11 mouse cellular contexts compared by ENCODE assay signal in the genomic region with DNA sequence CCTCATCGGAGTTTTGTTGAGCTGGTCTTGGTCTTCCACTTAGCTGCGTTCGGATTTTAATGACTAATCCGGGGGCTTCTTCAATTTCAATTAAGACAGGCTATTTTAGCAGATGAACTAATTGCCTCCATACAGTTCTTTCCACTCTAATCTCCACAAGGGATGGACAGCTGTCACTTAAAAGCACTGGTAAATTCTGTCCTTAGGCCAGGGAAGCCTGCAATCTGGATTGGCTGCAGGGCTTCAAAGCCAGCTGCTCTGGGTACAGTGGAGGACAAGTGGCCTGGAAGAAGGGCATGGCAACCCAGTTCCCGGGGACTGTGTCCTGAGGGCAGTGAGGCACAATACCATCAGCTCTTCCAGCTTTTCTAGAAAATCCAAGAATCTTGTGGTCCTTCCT. TPM values are rescaled to one million over a fixed set of nuclear protein-coding genes. Genes with fewer than 3 reads are reported as not detected.
DNase-seq lines count a peak whose midpoint lies in the region; ATAC-seq and TF ChIP-seq lines count a peak whose summit lies in the region.
"Had no signal": no experiment of that assay in that cellular context is flagged by ENCODE, and none has a peak within 500 bp of the region (broad histone marks: within the 10 kb centered on the region; RNA-seq: fewer than 3 reads in every experiment).

No protein-coding gene starts in this region.

- ATAC-seq in heart, postnatal 0 days (ENCODE audit: insufficient read depth, low read depth) = no peak
- ATAC-seq in forebrain, embryonic 12.5 days (ENCODE audit: low FRiP score) = peak; percentile 66
- no peak for ATAC-seq in hindbrain, embryonic 13.5 days (ENCODE audit: low FRiP score)
- no peak for ATAC-seq in midbrain, postnatal 0 days (ENCODE audit: low FRiP score)

- no peak for DNase-seq in heart, postnatal 0 days (ENCODE audit: low spot score)
- DNase-seq in heart, postnatal 25 days (ENCODE audit: low spot score) = no peak
- peak; percentile 56 for DNase-seq in midbrain, postnatal 0 days (ENCODE audit: low spot score)
- no peak for DNase-seq in thymus, postnatal 25 days
- DNase-seq in left cerebral cortex, adult 8-10 months (ENCODE audit: low spot score in 2 of 2) = no peak
- no peak for DNase-seq in spleen, postnatal 4 days (ENCODE audit: low spot score in 2 of 2)

- TF ChIP-seq EP300 in heart, postnatal 0 days (IDR thresholded peaks at IDR 0.05; ENCODE audit: low read depth) = no peak

- peak overlapping the region; percentile 24 for H3K4me2 ChIP-seq in heart, postnatal 0 days (ENCODE audit: low read depth, low read length)
- H3K4me2 ChIP-seq in forebrain, embryonic 12.5 days = peak overlapping the region; percentile 32
- no peak overlapping the region for H3K4me2 ChIP-seq in hindbrain, embryonic 13.5 days
- H3K4me2 ChIP-seq in midbrain, postnatal 0 days (ENCODE audit: low read depth, low read length, poor library complexity, severe bottlenecking) = peak overlapping the region; percentile 23

- TF ChIP-seq CTCF in heart, postnatal 0 days (IDR thresholded peaks at IDR 0.05; ENCODE audit: low read depth) = no peak
- no peak for TF ChIP-seq CTCF in midbrain, postnatal 0 days (IDR thresholded peaks at IDR 0.05)

- no peak overlapping the region for H3K27ac ChIP-seq in heart, postnatal 0 days (ENCODE audit: low read depth)
- no peak overlapping the region for H3K27ac ChIP-seq in forebrain, embryonic 12.5 days
- 0 out of 2 replicates have a peak overlapping the region, but pooled peaks have one; percentile 64 for H3K27ac ChIP-seq in hindbrain, embryonic 13.5 days
- H3K27ac ChIP-seq in midbrain, postnatal 0 days (ENCODE audit: low read depth, low read length) = no peak overlapping the region
- H3K27ac ChIP-seq: limb, embryonic 15.5 days; macrophage had no signal

- no peaks in the 10 kb centered on the region for H3K27me3 ChIP-seq in heart, postnatal 0 days (ENCODE audit: control insufficient read depth, insufficient read depth, low read length)
- no peaks in the 10 kb centered on the region for H3K27me3 ChIP-seq in forebrain, embryonic 12.5 days
- H3K27me3 ChIP-seq in hindbrain, embryonic 13.5 days = peaks cover 9% of the 10 kb centered on the region; the same call in 1 of the 2 replicates
- no peaks in the 10 kb centered on the region for H3K27me3 ChIP-seq in midbrain, postnatal 0 days (ENCODE audit: insufficient read depth, low read length)
- H3K27me3 ChIP-seq: limb, embryonic 15.5 days had no signal

- no peaks in the 10 kb centered on the region for H3K9me3 ChIP-seq in heart, postnatal 0 days (replicated peaks; ENCODE audit: control insufficient read depth, low read length)
- no peaks in the 10 kb centered on the region for H3K9me3 ChIP-seq in forebrain, embryonic 12.5 days
- no peaks in the 10 kb centered on the region for H3K9me3 ChIP-seq in hindbrain, embryonic 13.5 days
- no peaks in the 10 kb centered on the region for H3K9me3 ChIP-seq in midbrain, postnatal 0 days (ENCODE audit: low read length)
- H3K9me3 ChIP-seq: limb, embryonic 15.5 days had no signal

- intact Hi-C loops in heart, postnatal 25 days (cut with DNase I) = loop anchor here (2.0 to 10.0 kb wide), 2 partner anchors 24 to 604 kb away; no protein-coding TSS in a partner anchor

- WGBS in heart, postnatal 0 days = 9% methylated on average over 4 of the region's 5 CpGs
- WGBS in forebrain, embryonic 12.5 days = 2% methylated on average over 5 of the region's 5 CpGs
- WGBS in hindbrain, embryonic 13.5 days = 10% methylated on average over 4 of the region's 5 CpGs
- WGBS in midbrain, postnatal 0 days = 10% methylated on average over 4 of the region's 5 CpGs

- H3K36me3 ChIP-seq in heart, postnatal 0 days (replicated peaks; ENCODE audit: control insufficient read depth, insufficient read depth, low read length) = no peaks in the 10 kb centered on the region
- no peaks in the 10 kb centered on the region for H3K36me3 ChIP-seq in forebrain, embryonic 12.5 days (replicated peaks)
- no peaks in the 10 kb centered on the region for H3K36me3 ChIP-seq in hindbrain, embryonic 13.5 days
- H3K36me3 ChIP-seq in midbrain, postnatal 0 days (ENCODE audit: insufficient read depth, low read length) = no peaks in the 10 kb centered on the region
- H3K36me3 ChIP-seq: limb, embryonic 15.5 days had no signal

- no peak overlapping the region for H3K9ac ChIP-seq in heart, postnatal 0 days (replicated peaks; ENCODE audit: low read depth, low read length)
- H3K9ac ChIP-seq in forebrain, embryonic 12.5 days = no peak overlapping the region
- H3K9ac ChIP-seq in hindbrain, embryonic 13.5 days = no peak overlapping the region
- 0 out of 2 replicates have a peak overlapping the region, but pooled peaks have one; percentile 3 for H3K9ac ChIP-seq in midbrain, postnatal 0 days (replicated peaks; ENCODE audit: low read length, poor library complexity, severe bottlenecking)
- H3K9ac ChIP-seq: limb, embryonic 15.5 days had no signal

- no peak overlapping the region for H3K4me3 ChIP-seq in heart, postnatal 0 days (ENCODE audit: low read depth, low read length)
- H3K4me3 ChIP-seq in forebrain, embryonic 12.5 days (replicated peaks) = peak overlapping the region; percentile 20
- H3K4me3 ChIP-seq in hindbrain, embryonic 13.5 days = no peak overlapping the region
- H3K4me3 ChIP-seq in midbrain, postnatal 0 days (ENCODE audit: low read depth, low read length) = no peak overlapping the region
- H3K4me3 ChIP-seq: erythroblast, embryonic 14.5 days had no signal

- no peaks in the 10 kb centered on the region for H3K4me1 ChIP-seq in heart, postnatal 0 days (ENCODE audit: control insufficient read depth, insufficient read depth)
- peaks cover 7% of the 10 kb centered on the region for H3K4me1 ChIP-seq in forebrain, embryonic 12.5 days
- H3K4me1 ChIP-seq in hindbrain, embryonic 13.5 days (replicated peaks) = peaks cover 10% of the 10 kb centered on the region; the same call in 1 of the 2 replicates
- H3K4me1 ChIP-seq in midbrain, postnatal 0 days (ENCODE audit: insufficient read depth, low read length) = no peaks in the 10 kb centered on the region
- H3K4me1 ChIP-seq: limb, embryonic 15.5 days had no signal

RNA-seq across cellular contexts. Expression of a gene that starts 26.2 kb away (rescaled TPM):
- 746 and 806 TPM in 2 replicates for total RNA-seq in heart, postnatal 0 days (2014; rRNA removed; ENCODE audit: low replicate concordance)
- polyA plus RNA-seq in heart, postnatal 0 days (2015; fragmentation: Nextera tagmentation; extraction: Ambion mirVana) = 1,059 and 1,111 TPM in 2 replicates
- 1,000 to 10,000 TPM; 2,885 to 3,154 TPM for total RNA-seq in heart, postnatal 25 days (2021)
- polyA plus RNA-seq in forebrain, embryonic 12.5 days (2016; fragmentation: Nextera tagmentation; extraction: Ambion mirVana) = 955 and 986 TPM in 2 replicates
- polyA plus RNA-seq in hindbrain, embryonic 13.5 days (2015; fragmentation: Nextera tagmentation; extraction: Ambion mirVana) = 884 and 886 TPM in 2 replicates
- 555 and 595 TPM in 2 replicates for total RNA-seq in midbrain, postnatal 0 days (2014; rRNA removed)
- 612 and 651 TPM in 2 replicates for polyA plus RNA-seq in midbrain, postnatal 0 days (2015; fragmentation: Nextera tagmentation; extraction: Ambion mirVana)
- 1,000 to 10,000 TPM in 2 of 4 experiments, 100 to 1,000 TPM in 2; 980 to 1,027 (median 1,005) TPM for total RNA-seq in left cerebral cortex, adult 8-10 months (2022)
